Mouse (Mus musculus): ENCODE measurements around the gene BC025920. TPM values are rescaled to one million over a fixed set of nuclear protein-coding genes. Genes with fewer than 3 reads are reported as not detected.
A peak's percentile ranks its signal among the peaks of the same experiment; 100 is the strongest.

Gene BC025920
- total RNA-seq, 2 experiments from 2014 or later: 1.1 to 1.8 TPM

DNA sequence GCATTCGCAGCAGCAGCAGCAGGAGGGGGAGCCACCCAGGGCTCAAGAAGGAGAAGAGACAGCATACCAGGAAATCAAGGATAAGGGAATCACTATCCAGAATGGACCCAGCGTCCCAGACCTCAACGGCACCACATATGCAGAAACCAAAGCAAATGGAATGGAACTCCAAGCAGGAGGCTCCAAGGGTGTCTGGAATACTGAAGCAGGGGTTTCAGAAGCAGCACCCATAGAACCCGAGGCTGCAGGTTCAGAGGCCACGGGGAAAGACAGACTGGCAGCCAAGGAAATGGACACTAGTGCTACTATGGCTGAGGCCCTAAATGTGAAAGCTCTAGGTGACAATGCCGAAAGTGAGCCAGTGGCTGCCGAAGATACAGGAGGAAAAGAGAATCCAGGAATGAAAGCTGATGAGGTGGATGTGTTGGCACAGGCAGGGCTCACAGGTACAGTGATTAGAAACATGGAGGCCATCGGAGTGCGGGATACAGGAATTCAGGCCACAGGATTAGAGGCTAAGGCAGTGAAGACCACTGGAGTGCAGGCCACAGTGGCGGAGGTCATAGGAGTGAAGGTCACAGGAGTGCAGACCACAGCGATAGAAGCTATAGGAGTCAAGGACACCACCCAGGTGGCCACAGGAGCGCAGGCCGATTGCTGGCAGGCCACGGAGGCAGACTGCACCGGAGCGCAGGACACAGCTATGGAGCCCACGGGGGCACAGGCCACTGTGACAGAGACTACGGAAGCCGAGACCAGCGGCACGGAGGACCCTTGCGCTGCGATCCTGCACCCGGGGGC, 36.8 kb downstream of the BC025920 start:
- no peak for DNase-seq

DNA sequence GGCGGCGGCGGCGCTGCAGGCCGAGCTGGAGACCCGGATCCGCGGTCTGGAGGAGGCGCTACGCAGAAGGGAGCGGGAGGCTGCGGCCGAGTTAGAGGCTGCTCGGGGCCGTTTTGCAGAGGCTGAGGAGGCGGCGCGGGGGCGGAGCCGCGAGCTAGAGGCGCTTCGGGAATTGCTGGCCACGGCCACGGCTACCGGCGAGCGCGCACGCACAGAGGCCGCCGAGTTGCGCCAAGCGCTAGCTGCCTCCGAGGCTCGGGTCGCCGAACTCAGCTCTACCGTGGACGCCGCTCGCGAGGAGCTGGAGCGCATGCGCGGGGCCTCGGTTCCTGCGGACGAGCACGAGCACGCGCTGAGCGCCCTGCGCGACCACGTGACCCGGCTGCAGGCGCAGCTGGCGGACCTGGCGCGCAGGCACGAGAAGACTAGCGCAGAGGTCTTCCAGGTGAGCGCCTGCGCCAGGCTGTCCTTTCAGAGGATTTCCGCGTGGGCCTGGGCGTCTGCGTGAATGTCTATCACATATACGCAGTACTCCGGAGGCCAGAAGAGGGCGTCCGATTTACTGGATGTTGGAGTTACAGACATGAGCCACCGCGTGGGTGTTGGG, 37.5 kb downstream of the BC025920 start:
- peak; percentile 97 for DNase-seq

DNA sequence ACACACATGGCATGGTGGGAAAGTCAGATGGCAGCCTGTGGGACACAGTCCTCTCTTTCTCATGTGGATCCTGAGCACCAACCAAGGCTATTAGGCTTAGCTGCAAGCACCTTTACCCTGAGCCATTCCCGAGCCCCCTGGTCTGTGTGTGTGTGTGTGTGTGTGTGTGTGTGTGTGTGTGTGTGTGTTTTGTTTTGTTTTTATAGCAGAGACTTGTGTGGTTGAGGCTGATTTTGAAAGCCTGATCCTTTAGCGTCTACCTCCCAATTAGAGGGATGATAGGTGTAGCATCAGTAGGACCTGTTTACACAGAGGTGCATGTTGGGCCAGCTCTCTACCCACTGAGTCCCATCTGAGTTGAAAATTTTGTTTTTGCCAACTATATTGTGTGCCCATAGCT, 38.1 kb downstream of the BC025920 start:
- no peak for DNase-seq

DNA sequence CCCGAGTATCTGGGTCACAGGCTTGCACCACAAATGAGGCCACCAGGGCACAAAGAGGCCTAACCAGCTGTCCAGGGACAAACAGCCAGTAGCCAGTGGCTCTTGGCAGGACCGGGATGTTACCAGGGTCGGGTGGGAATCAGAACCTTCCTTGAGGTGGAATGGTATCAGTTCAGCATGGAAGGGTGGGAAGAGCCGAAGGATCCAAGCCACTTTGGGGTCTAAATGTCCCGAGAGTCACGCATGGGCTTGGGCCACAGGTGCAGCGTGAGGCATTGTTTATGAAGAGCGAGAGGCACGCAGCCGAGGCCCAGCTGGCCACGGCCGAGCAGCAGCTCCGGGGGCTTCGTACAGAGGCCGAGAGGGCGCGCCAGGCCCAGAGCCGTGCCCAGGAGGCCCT, 38.6 kb downstream of the BC025920 start:
- no peak for DNase-seq

DNA sequence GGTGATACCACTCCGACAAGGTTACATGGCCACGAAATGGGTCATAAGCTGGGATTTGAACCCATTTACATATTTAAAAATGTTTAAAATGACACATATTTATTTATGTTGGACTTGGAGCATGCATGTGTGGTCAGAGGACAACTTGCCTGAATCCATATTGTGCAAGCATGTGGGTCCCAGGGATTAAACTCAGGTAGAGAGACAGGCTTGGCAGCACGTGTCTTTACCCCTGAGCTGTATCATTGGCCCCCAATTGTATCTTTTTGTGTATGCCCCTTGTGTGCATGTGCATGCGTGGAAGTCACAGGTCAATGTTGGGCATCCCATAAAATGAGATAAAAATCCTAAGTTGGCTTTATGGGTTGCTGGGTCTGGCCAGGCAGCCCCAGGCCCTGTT, 39.3 kb downstream of the BC025920 start:
- DNase-seq: no peak

DNA sequence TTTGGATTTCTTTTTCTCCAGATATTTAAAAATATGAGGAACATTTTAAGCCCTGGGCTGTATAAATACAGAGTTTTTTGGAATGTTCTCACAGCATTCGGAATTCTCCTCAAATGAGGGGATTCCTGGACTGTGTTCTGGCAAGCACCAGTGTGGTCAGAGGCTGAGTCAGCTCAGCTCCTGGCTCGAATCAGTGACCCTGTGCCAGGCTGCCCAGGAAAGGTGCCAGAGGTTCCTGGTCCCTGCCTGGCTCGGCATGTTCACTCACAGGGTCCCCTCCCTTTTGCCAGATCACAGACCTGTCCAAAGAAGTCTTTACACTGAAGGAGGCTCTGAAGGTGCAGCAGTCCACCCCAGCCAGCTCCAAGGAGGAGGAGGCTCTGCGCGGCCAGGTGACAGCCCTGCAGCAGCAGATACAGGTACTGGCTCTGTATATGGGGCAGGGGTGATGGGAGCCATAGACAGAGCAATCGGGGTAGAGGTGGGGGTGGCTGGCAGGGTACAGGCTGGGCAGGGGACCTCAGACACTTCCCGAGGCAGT, 40.0 kb downstream of the BC025920 start:
- DNase-seq: peak; percentile 64

DNA sequence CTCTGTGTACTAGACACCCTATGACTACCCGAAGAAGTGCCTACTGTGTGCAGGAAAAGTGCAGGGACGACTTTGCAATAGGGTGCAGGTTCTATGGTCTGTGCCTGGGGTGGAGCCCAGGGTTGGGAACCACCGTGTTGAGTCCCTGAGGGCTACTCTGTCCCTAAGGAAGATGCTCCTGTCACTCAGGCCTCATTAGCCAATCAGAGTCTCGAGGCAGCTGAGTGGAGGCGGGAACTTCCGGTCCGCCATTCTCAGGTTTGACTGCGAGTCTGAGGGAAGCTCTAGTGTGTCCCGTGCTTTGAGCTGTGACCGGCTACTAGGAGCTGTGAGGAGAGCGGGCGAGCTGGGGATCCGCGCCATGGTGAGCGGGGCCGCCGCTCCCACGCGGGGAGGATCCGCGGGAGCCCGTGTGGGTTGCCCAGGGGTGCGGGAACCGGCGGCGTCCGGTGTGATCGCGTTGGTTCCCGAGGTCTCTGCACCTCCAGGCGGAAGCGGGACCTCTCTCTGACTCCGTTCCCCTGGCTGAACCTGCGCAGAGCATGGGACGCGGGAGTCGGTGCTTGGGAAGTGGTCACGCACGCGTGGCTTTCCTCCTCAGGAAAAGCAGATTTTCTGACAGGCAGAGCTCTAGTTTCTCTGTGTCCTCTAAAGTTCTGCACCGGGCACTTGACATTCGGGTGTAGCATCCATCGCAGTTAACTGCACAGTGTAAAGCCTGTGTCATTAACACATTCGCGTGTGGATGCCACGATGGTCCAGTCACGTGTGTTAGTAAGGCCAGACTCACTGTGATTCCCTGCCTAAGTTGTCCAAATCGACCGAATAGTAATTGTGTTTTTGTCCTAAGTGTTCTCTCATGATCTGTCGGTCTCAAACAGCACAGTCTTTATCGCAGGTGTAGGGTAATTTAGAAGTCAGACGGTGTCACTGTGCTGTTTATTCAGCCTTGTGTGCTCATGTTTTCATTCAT, 43.0 kb downstream of the BC025920 start, which contains the start of gene Gm10778:
Gene Gm10778, plus strand, starts transcription at position 257 of the 973 bp plus-strand sequence.
- peak; percentile 89 for DNase-seq

DNA sequence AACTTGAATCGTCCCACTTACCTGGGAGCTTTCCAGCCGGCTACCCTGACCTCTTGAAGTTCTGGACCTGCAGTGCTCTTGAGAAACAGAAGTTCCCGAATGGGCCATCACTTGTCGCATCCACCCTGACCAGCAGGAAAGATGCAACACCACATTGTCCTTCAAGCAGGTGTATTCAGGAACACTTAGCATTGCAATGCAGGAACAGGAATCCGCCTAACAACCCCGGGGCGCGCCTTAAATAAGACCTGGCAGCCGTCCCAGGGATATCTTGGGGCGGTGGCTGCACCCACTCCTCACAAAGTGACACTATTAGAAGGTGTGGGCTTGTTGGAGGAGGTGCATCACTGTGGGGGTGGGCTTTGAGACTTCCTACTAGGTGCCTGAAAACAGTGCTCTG, 49.1 kb downstream of the BC025920 start:
- peak; percentile 0 for DNase-seq

DNA sequence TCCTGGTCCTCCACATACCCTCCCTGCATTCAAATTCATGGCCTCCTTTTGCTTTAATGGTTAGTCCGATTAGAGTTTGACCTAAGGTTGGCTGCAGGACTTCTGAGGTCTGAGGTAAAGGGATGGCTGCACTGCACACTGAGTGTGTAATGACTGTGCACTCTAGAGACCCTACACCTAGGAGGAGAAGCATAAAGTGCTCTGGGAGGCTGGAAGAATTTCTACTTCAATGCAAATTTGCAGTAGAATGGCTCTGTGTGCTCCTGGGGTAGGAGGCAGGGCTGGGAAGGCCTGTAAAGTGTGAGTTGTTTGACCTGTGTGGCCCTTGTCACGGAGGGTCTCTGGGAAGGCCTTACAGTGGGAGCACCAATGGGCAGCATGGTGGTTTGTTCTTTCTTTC, 50.1 kb downstream of the BC025920 start:
- no peak for DNase-seq

Other genes with a start within 250 kb of the BC025920 start
- 10 to 100 TPM; 17.8 to 22.8 TPM for gene Mfsd12, start 248.8 kb upstream of the BC025920 start, total RNA-seq (2021)
- 1 to 10 TPM; 1.1 to 2.3 TPM for gene 4930404N11Rik, start 240.5 kb upstream of the BC025920 start, total RNA-seq (2021)
- 10 to 100 TPM; 42.1 to 51.7 TPM for gene Fzr1, start 227.8 kb upstream of the BC025920 start, total RNA-seq (2021)
- 10 to 100 TPM; 52.8 to 54.2 TPM for gene Dohh, start 221.8 kb upstream of the BC025920 start, total RNA-seq (2021)
- 1 to 10 TPM; 1.1 to 1.6 TPM for gene Gm48551, start 221.8 kb upstream of the BC025920 start, total RNA-seq (2021)
- 1 to 10 TPM in 1 of 2 experiments, under 1 TPM in 1; 0.45 to 1.9 TPM for gene Gm48552, start 217.3 kb upstream of the BC025920 start, total RNA-seq (2021)
- 1 to 10 TPM; 1.2 to 1.6 TPM for gene Smim24, start 213.2 kb upstream of the BC025920 start, total RNA-seq (2021)
- gene Nfic, start 150.6 kb upstream of the BC025920 start, total RNA-seq (2021): 100 to 1,000 TPM in 1 of 2 experiments, 10 to 100 TPM in 1; 99.9 to 129 TPM
- gene Celf5, start 123.6 kb upstream of the BC025920 start, total RNA-seq (2021): 1 to 10 TPM in 1 of 2 experiments, under 1 TPM in 1; 0.84 to 2.2 TPM
- 10 to 100 TPM; 90.9 to 93.8 TPM for gene Ncln, start 109.9 kb upstream of the BC025920 start, total RNA-seq (2021)
- 1 to 10 TPM; 2.9 TPM for gene S1pr4, start 106.1 kb upstream of the BC025920 start, total RNA-seq (2021)
- gene Gna15, start 82.0 kb upstream of the BC025920 start, total RNA-seq (2021): 1 to 10 TPM in 1 of 2 experiments, under 1 TPM in 1; 0.66 to 1.1 TPM
- 10 to 100 TPM; 63.8 to 72.7 TPM for gene Gna11, start 61.1 kb upstream of the BC025920 start, total RNA-seq (2021)
- 100 to 1,000 TPM; 541 to 611 TPM for gene Aes, start 46.8 kb upstream of the BC025920 start, total RNA-seq (2021)
- gene Tle2, start 31.7 kb upstream of the BC025920 start, total RNA-seq (2021): 10 to 100 TPM; 10.9 to 18.1 TPM
- gene Tle6, start 5.2 kb upstream of the BC025920 start, total RNA-seq (2021): 10 to 100 TPM in 1 of 2 experiments, 1 to 10 TPM in 1; 8.7 to 10.8 TPM
- 10 to 100 TPM; 17.3 to 24.7 TPM for gene Sirt6, start 21.5 kb downstream of the BC025920 start, total RNA-seq (2021)
- 10 to 100 TPM; 15.2 to 26.7 TPM for gene Ankrd24, start 22.3 kb downstream of the BC025920 start, total RNA-seq (2021)
- gene Gm10778, start 42.8 kb downstream of the BC025920 start, total RNA-seq (2021): 1 to 10 TPM; 2.8 to 3.2 TPM
- 1 to 10 TPM; 5.6 to 8.6 TPM for gene Zfp433, start 98.6 kb downstream of the BC025920 start, total RNA-seq (2021)
- gene Gm3055, start 164.9 kb downstream of the BC025920 start, total RNA-seq (2021): 1 to 10 TPM; 2.1 to 3.4 TPM
- gene Gm4767, start 205.9 kb downstream of the BC025920 start, total RNA-seq (2021): 1 to 10 TPM; 1.7 to 3.2 TPM